Mouse (Mus musculus) spleen, postnatal 0 days (tissue): ENCODE results near the gene Agtrap. TPM values are rescaled to one million over a fixed set of nuclear protein-coding genes. Genes with fewer than 3 reads are reported as not detected.

Source experiments
- polyA plus RNA-seq: library from polyadenylated mRNA; unstranded; fragments of >200 nt; fragmentation: Nextera tagmentation; extraction: Ambion mirVana; gene quantifications from 2 replicates; pipeline ENCODE4 v1.2.1, GENCODE M21; 2015

Agtrap gene
- polyA plus RNA-seq, result 12.8 and 18.7 TPM in 2 replicates

DNA sequence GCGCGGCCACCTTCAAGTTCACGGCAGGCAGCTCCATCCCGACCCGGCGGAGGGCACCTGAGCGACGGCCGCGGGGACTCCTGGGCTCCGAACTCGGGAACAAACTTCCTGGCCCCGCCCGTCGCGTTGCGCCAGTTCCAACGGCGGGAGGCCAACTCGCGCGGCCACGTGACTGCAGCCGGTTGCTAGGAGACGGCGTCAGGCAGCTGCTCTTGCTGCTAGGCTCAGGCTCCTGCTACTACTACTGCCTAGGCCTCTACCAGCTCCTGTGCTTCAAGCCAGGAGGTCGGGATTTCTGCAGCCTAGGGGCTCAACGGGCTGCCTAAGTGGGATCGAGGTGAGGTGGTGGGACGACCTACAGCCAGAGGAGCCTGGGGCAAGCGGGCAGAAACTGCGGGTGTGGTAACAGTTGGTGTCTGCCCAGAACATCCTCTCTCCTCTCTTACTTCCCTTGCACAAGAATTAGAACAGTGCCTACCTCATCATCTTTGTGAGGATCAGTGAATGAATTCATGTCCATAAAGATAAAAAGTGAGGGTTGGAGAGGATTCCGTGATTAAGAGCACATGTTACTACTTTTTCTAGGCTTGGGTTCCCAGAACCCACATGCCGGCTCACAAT is at the start of gene Agtrap:
Gene Agtrap (minus strand): TSS at position 125 of the 621 bp plus-strand sequence.

GRCm38 (mm10) chr4:148130561-148131413 is 43.0 kb upstream of the Agtrap start, which contains the start of gene Draxin:
Gene Draxin (minus strand): TSS chr4:148130698.

GRCm38 (mm10) chr4:148130133-148130532 is 42.3 kb upstream of the Agtrap start, which contains the start of gene Mad2l2:
Gene Mad2l2 (plus strand): TSS chr4:148130384.

GRCm38 (mm10) chr4:148038600-148039253 is 49.1 kb downstream of the Agtrap start, which contains the start of the genes Clcn6 and Mthfr:
Gene Clcn6 (minus strand): TSS chr4:148038821.
Gene Mthfr (plus strand): TSS chr4:148039077.

Other genes starting within 250 kb of the Agtrap start
- gene Zfp933, start 239.7 kb downstream of the Agtrap start, polyA plus RNA-seq, result 2.3 and 3.1 TPM in 2 replicates
- 38.2 and 40.9 TPM in 2 replicates for gene Miip, start 219.2 kb downstream of the Agtrap start, polyA plus RNA-seq
- gene Fv1, start 219.1 kb downstream of the Agtrap start, polyA plus RNA-seq, result 2.2 and 2.7 TPM in 2 replicates
- 13.5 and 16.2 TPM in 2 replicates for gene Mfn2, start 183.3 kb downstream of the Agtrap start, polyA plus RNA-seq
- gene Plod1, start 151.3 kb downstream of the Agtrap start, polyA plus RNA-seq, result 14.1 and 19.1 TPM in 2 replicates
- 11.2 and 12.5 TPM in 2 replicates for gene 2510039O18Rik, start 147.1 kb downstream of the Agtrap start, polyA plus RNA-seq
- gene Nppb, start 102.2 kb downstream of the Agtrap start, polyA plus RNA-seq, result 0.28 TPM in 1 of 2 replicates, not detected in the other
- 0.41 and 0.42 TPM in 2 replicates for gene Nppa, start 87.3 kb downstream of the Agtrap start, polyA plus RNA-seq
- 1.3 and 1.4 TPM in 2 replicates for gene Clcn6, start 49.2 kb downstream of the Agtrap start, polyA plus RNA-seq
- 6.4 and 8.6 TPM in 2 replicates for gene Mthfr, start 49.0 kb downstream of the Agtrap start, polyA plus RNA-seq
- 28.9 and 30.4 TPM in 2 replicates for gene Mad2l2, start 42.4 kb upstream of the Agtrap start, polyA plus RNA-seq
- 0.02 TPM in 1 of 2 replicates, not detected in the other for gene Draxin, start 42.7 kb upstream of the Agtrap start, polyA plus RNA-seq
- 18.5 and 20.4 TPM in 2 replicates for gene Fbxo6, start 64.1 kb upstream of the Agtrap start, polyA plus RNA-seq
- gene Fbxo44, start 72.5 kb upstream of the Agtrap start, polyA plus RNA-seq, result 1.3 and 1.4 TPM in 2 replicates
- gene Fbxo2, start 72.6 kb upstream of the Agtrap start, polyA plus RNA-seq, result 0.12 TPM in 1 of 2 replicates, not detected in the other
- gene Disp3, start 199.9 kb upstream of the Agtrap start, polyA plus RNA-seq, result 0.02 and 0.11 TPM in 2 replicates